Mouse (Mus musculus) adrenal gland, postnatal 4 days (tissue): ENCODE measurements around the gene Dedd. TPM values are rescaled to one million over a fixed set of nuclear protein-coding genes. Genes with fewer than 3 reads are reported as not detected.
"Not testable (repeated sequence)": the region's sequence is repeated elsewhere in the genome, so short reads cannot be mapped to it uniquely, and the experiment has no call there.

Source experiments
- DNase-seq, 2 experiments: peaks; one replicate each; pipeline ENCODE4 v3.0.0; 2021 to 2022; ENCODE audit warnings: low spot score in 2 of 2, mixed read lengths in 2 of 2
- total RNA-seq, 2 experiments: library from RNA; stranded (reverse); gene quantifications; 2 replicates each; pipeline ENCODE4 v1.2.3; 2021

Gene Dedd
- total RNA-seq, 2 experiments from 2014 or later: 41.2 to 43.1 TPM

- DNase-seq: not testable (repeated sequence)
Measured at GRCm38 (mm10) chr1:171306157-171306556, 22.8 kb upstream of the Dedd start.

GRCm38 (mm10) chr1:171309321-171309720 is 19.6 kb upstream of the Dedd start:
- no peak for DNase-seq

GRCm38 (mm10) chr1:171319748-171320147 is 9.2 kb upstream of the Dedd start:
- no peak for DNase-seq

GRCm38 (mm10) chr1:171320151-171320550 is 8.8 kb upstream of the Dedd start:
- DNase-seq: no peak

- DNase-seq: no peak
Measured at GRCm38 (mm10) chr1:171321415-171321814, 7.5 kb upstream of the Dedd start.

GRCm38 (mm10) chr1:171322012-171322411 is 6.9 kb upstream of the Dedd start:
- DNase-seq: no peak

GRCm38 (mm10) chr1:171325571-171325970 is 3.4 kb upstream of the Dedd start:
- no peak for DNase-seq

GRCm38 (mm10) chr1:171326588-171326987 is 2.4 kb upstream of the Dedd start:
- DNase-seq: not testable (repeated sequence)

GRCm38 (mm10) chr1:171328244-171328643 is 701 bp upstream of the Dedd start:
- DNase-seq: no peak

- DNase-seq: peak; percentile 63 to 68
Measured at GRCm38 (mm10) chr1:171329433-171330215, 679 bp downstream of the Dedd start.

GRCm38 (mm10) chr1:171330216-171330560 is 1.2 kb downstream of the Dedd start:
- no peak for DNase-seq

GRCm38 (mm10) chr1:171342262-171343207 is 13.6 kb downstream of the Dedd start:
- DNase-seq: no peak

GRCm38 (mm10) chr1:171343922-171344677 is 15.2 kb downstream of the Dedd start:
- DNase-seq: no peak

GRCm38 (mm10) chr1:171344715-171345114 is 15.8 kb downstream of the Dedd start:
- DNase-seq: no peak

GRCm38 (mm10) chr1:171345225-171346094 is 16.5 kb downstream of the Dedd start, which contains the start of the genes Nit1 and Pfdn2:
Nit1 (minus strand) TSS chr1:171345646.
Pfdn2 (plus strand) TSS chr1:171345670.
- peak; percentile 79 to 80 for DNase-seq

GRCm38 (mm10) chr1:171346095-171346450 is 17.1 kb downstream of the Dedd start:
- no peak for DNase-seq

- DNase-seq: no peak
Measured at GRCm38 (mm10) chr1:171348665-171349064, 19.7 kb downstream of the Dedd start.

GRCm38 (mm10) chr1:171349210-171349609 is 20.3 kb downstream of the Dedd start:
- DNase-seq: no peak

- DNase-seq: no peak
Measured at GRCm38 (mm10) chr1:171355812-171356340, 26.9 kb downstream of the Dedd start.

- no peak for DNase-seq
Measured at GRCm38 (mm10) chr1:171356814-171357213, 27.9 kb downstream of the Dedd start.
